24 mouse cellular contexts compared by ENCODE assay signal in genomic region chr6:65159381-65159942, GRCm38 (mm10).
"Had no signal": no experiment of that assay in that cellular context is flagged by ENCODE, and none has a peak within 500 bp of the region (broad histone marks: within the 10 kb centered on the region; RNA-seq: fewer than 3 reads in every experiment).

No protein-coding gene starts in this region.

- H3K4me3 ChIP-seq: layer of hippocampus, adult 2 months; limb, embryonic 10.5 days; limb, embryonic 13.5 days; liver, embryonic 12.5 days; liver, embryonic 15.5 days; lung, embryonic 15.5 days; megakaryocyte, embryonic 14.5 days; midbrain, embryonic 10.5 days; neural tube, embryonic 12.5 days; stomach, embryonic 15.5 days had no signal

- H3K9me3 ChIP-seq: limb, embryonic 10.5 days; limb, embryonic 13.5 days; liver, embryonic 12.5 days; liver, embryonic 15.5 days; lung, embryonic 15.5 days; megakaryocyte, embryonic 14.5 days; midbrain, embryonic 10.5 days; neural tube, embryonic 12.5 days; stomach, embryonic 15.5 days had no signal

- ATAC-seq: liver, embryonic 12.5 days had no signal

- H3K27me3 ChIP-seq: limb, embryonic 13.5 days; liver, embryonic 12.5 days; liver, embryonic 15.5 days; lung, embryonic 15.5 days; megakaryocyte, embryonic 14.5 days; neural tube, embryonic 12.5 days; stomach, embryonic 15.5 days had no signal

- H3K9ac ChIP-seq: limb, embryonic 13.5 days; liver, embryonic 12.5 days; liver, embryonic 15.5 days; lung, embryonic 15.5 days; neural tube, embryonic 12.5 days; stomach, embryonic 15.5 days had no signal

- H3K4me1 ChIP-seq: limb, embryonic 10.5 days; limb, embryonic 13.5 days; liver, embryonic 12.5 days; liver, embryonic 15.5 days; lung, embryonic 15.5 days; midbrain, embryonic 10.5 days; neural tube, embryonic 12.5 days; stomach, embryonic 15.5 days had no signal

- H3K4me2 ChIP-seq: limb, embryonic 13.5 days; liver, embryonic 12.5 days; liver, embryonic 15.5 days; lung, embryonic 15.5 days; neural tube, embryonic 12.5 days; stomach, embryonic 15.5 days had no signal

- H3K27ac ChIP-seq: layer of hippocampus, adult 2 months; limb, embryonic 10.5 days; limb, embryonic 13.5 days; liver, embryonic 12.5 days; liver, embryonic 15.5 days; lung, embryonic 15.5 days; midbrain, embryonic 10.5 days; neural tube, embryonic 12.5 days; stomach, embryonic 15.5 days had no signal

- DNase-seq: kidney, adult 18-20 months; kidney, adult 9 months; kidney, postnatal 14 days; kidney, postnatal 4 days; layer of hippocampus, adult 9-11 months; liver; lung, adult 18-20 months; lung, postnatal 10 days; lung, postnatal 36 days; midbrain, embryonic 14.5 days; retina, postnatal 1 day; right cerebral cortex, postnatal 25 days; spleen, adult 18-20 months; thymus, postnatal 25 days had no signal

- H3K36me3 ChIP-seq: limb, embryonic 10.5 days; limb, embryonic 13.5 days; liver, embryonic 12.5 days; liver, embryonic 15.5 days; lung, embryonic 15.5 days; midbrain, embryonic 10.5 days; neural tube, embryonic 12.5 days; stomach, embryonic 15.5 days had no signal
